ENCODE assay signal across 12 mouse cellular contexts in genomic region chr7:117555735-117556134, GRCm38 (mm10).
DNase-seq lines count a peak whose midpoint lies in the region; ATAC-seq and TF ChIP-seq lines count a peak whose summit lies in the region.
"Had no signal": no experiment of that assay in that cellular context is flagged by ENCODE, and none has a peak within 500 bp of the region (broad histone marks: within the 10 kb centered on the region; RNA-seq: fewer than 3 reads in every experiment).

No protein-coding gene starts in this region.

- H3K9ac ChIP-seq in heart, embryonic 13.5 days = 0 out of 2 replicates have a peak overlapping the region, but pooled peaks have one; percentile 20
- H3K9ac ChIP-seq in lung, embryonic 15.5 days = no peak overlapping the region
- no peak overlapping the region for H3K9ac ChIP-seq in kidney, embryonic 15.5 days
- H3K9ac ChIP-seq in neural tube, embryonic 14.5 days (replicated peaks; ENCODE audit: low read depth, low read length) = no peak overlapping the region

- no peak overlapping the region for H3K27ac ChIP-seq in heart, embryonic 13.5 days (replicated peaks)
- no peak overlapping the region for H3K27ac ChIP-seq in lung, embryonic 15.5 days
- no peak overlapping the region for H3K27ac ChIP-seq in kidney, embryonic 15.5 days
- no peak overlapping the region for H3K27ac ChIP-seq in neural tube, embryonic 14.5 days (ENCODE audit: low read depth, low read length)

- no peaks in the 10 kb centered on the region for H3K27me3 ChIP-seq in heart, embryonic 13.5 days (replicated peaks)
- H3K27me3 ChIP-seq in lung, embryonic 15.5 days = no peaks in the 10 kb centered on the region
- no peaks in the 10 kb centered on the region for H3K27me3 ChIP-seq in kidney, embryonic 15.5 days
- H3K27me3 ChIP-seq in neural tube, embryonic 14.5 days (ENCODE audit: control insufficient read depth, insufficient read depth, low read length) = peaks cover 3% of the 10 kb centered on the region; the same call in 1 of the 2 replicates

- no peak for DNase-seq in heart, postnatal 14 days
- no peak for DNase-seq in lung, adult 2 months
- no peak for DNase-seq in frontal cortex, postnatal 25 days (ENCODE audit: low spot score in 2 of 2)
- DNase-seq: embryo, embryonic 11 days; right cerebral cortex, postnatal 4 days had no signal

- WGBS in heart, embryonic 13.5 days = 38% methylated on average over 2 of the region's 2 CpGs
- 43% methylated on average over 2 of the region's 2 CpGs for WGBS in lung, embryonic 15.5 days
- WGBS in lung, adult 2 months = 41% methylated on average over 2 of the region's 2 CpGs
- 20% methylated on average over 2 of the region's 2 CpGs for WGBS in kidney, embryonic 15.5 days
- 42% methylated on average over 2 of the region's 2 CpGs for WGBS in neural tube, embryonic 14.5 days

- 0 out of 2 replicates have a peak, but pooled peaks have one; percentile 31 for ATAC-seq in heart, embryonic 13.5 days (ENCODE audit: extremely low read depth, insufficient number of reproducible peaks, low FRiP score, low TSS enrichment)
- peak; percentile 31; the same call in 1 of the 2 replicates for ATAC-seq in lung, embryonic 15.5 days (ENCODE audit: borderline replicate concordance, extremely low read depth, low FRiP score, low TSS enrichment)
- ATAC-seq in kidney, embryonic 15.5 days (replicated peaks; ENCODE audit: low FRiP score) = peak; percentile 78
- peak; percentile 44; the same call in 1 of the 2 replicates for ATAC-seq in neural tube, embryonic 14.5 days (ENCODE audit: low read depth)
- ATAC-seq in granulocyte monocyte progenitor cell, adult 5-6 weeks (replicated peaks; ENCODE audit: poor library complexity, severe bottlenecking) = no peak
- ATAC-seq: inflammation-experienced regulatory T-cells, adult 6 months had no signal

- no peaks in the 10 kb centered on the region for H3K9me3 ChIP-seq in heart, embryonic 13.5 days
- H3K9me3 ChIP-seq in lung, embryonic 15.5 days = no peaks in the 10 kb centered on the region
- no peaks in the 10 kb centered on the region for H3K9me3 ChIP-seq in kidney, embryonic 15.5 days (replicated peaks)
- H3K9me3 ChIP-seq in neural tube, embryonic 14.5 days (ENCODE audit: control insufficient read depth, low read length) = no peaks in the 10 kb centered on the region

- intact Hi-C loops in heart, postnatal 14 days (cut with DNase I) = no loop called here

- H3K4me1 ChIP-seq in heart, embryonic 13.5 days = peaks cover 26% of the 10 kb centered on the region
- H3K4me1 ChIP-seq in lung, embryonic 15.5 days = peaks cover 6% of the 10 kb centered on the region
- no peaks in the 10 kb centered on the region for H3K4me1 ChIP-seq in lung, adult 2 months (ENCODE audit: control insufficient read depth, insufficient read depth, low read length)
- peaks cover 48% of the 10 kb centered on the region for H3K4me1 ChIP-seq in kidney, embryonic 15.5 days
- H3K4me1 ChIP-seq in neural tube, embryonic 14.5 days (ENCODE audit: control insufficient read depth, insufficient read depth, low read length) = peaks cover 15% of the 10 kb centered on the region

- no peak overlapping the region for H3K4me3 ChIP-seq in heart, embryonic 13.5 days
- no peak overlapping the region for H3K4me3 ChIP-seq in lung, embryonic 15.5 days
- no peak overlapping the region for H3K4me3 ChIP-seq in lung, adult 2 months (replicated peaks; ENCODE audit: extremely low read depth, low read depth, low read length)
- H3K4me3 ChIP-seq in kidney, embryonic 15.5 days (replicated peaks) = no peak overlapping the region
- no peak overlapping the region for H3K4me3 ChIP-seq in neural tube, embryonic 14.5 days (ENCODE audit: low read depth, low read length)

- H3K4me2 ChIP-seq in heart, embryonic 13.5 days = no peak overlapping the region
- H3K4me2 ChIP-seq in lung, embryonic 15.5 days = no peak overlapping the region
- H3K4me2 ChIP-seq in kidney, embryonic 15.5 days = no peak overlapping the region
- no peak overlapping the region for H3K4me2 ChIP-seq in neural tube, embryonic 14.5 days (ENCODE audit: low read depth, low read length)

- H3K36me3 ChIP-seq in heart, embryonic 13.5 days = no peaks in the 10 kb centered on the region
- no peaks in the 10 kb centered on the region for H3K36me3 ChIP-seq in lung, embryonic 15.5 days
- H3K36me3 ChIP-seq in kidney, embryonic 15.5 days = no peaks in the 10 kb centered on the region
- no peaks in the 10 kb centered on the region for H3K36me3 ChIP-seq in neural tube, embryonic 14.5 days (ENCODE audit: control insufficient read depth, insufficient read depth, low read length)
- H3K36me3 ChIP-seq: G1E had no signal

- TF ChIP-seq CTCF in lung, adult 2 months (IDR thresholded peaks at IDR 0.05; ENCODE audit: insufficient read depth, low read length) = no peak

- TF ChIP-seq POLR2A in lung, adult 2 months (IDR thresholded peaks at IDR 0.05; ENCODE audit: borderline replicate concordance, extremely low read depth, low read depth, low read length) = no peak
